Mouse (Mus musculus): ENCODE results near the gene Tcf3. TPM values are rescaled to one million over a fixed set of nuclear protein-coding genes. Genes with fewer than 3 reads are reported as not detected.

The Tcf3 gene
- total RNA-seq, 2 experiments from 2014 or later: 40.3 to 51.8 TPM

DNA sequence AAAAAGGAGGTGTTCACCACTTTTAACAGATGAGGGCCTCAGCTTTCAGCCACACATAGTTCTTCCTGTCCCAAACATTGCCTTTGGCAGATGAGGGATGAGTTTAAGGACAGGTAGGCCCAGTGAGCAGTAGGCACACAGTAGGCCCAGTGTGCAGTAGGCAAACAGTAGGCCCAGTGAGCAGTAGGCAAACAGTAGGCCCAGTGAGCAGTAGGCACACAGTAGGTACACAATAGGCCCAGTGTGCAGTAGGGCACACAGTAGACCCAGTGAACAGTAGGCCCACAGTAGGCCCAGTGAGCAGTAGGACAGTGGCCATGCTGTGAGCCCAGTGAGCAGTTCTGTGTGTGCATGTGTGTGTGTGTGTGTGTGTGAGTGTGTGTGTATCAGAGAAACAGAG, 6.6 kb upstream of the Tcf3 start:
- intact Hi-C loops (cut with DNase I): no loop called here
- no peak for DNase-seq

DNA sequence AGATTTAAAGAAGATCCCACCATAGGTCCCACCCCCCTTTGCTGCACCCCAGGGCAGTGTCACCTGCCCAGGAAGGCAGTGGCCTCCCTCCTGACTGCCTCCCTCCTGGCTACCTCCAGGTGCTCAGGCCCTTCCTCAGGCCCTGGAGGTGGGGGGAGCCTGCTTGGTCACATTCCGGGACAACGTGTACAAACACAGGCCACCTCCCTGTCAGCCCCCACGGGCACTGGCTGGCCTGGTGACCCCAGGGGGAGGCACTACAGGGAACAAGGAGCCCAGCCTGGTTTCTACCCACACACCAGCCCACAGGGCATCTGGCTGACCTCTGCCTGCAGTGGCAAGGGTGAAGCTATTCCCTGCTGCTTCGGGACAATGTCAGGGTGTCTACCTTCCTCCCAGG, 4.5 kb upstream of the Tcf3 start:
- intact Hi-C loops (cut with DNase I): loop anchor here (10.0 kb wide), 1 partner anchor 267 kb away; the partner anchor contains the start of genes Izumo4 and Mob3a
- no peak for DNase-seq

DNA sequence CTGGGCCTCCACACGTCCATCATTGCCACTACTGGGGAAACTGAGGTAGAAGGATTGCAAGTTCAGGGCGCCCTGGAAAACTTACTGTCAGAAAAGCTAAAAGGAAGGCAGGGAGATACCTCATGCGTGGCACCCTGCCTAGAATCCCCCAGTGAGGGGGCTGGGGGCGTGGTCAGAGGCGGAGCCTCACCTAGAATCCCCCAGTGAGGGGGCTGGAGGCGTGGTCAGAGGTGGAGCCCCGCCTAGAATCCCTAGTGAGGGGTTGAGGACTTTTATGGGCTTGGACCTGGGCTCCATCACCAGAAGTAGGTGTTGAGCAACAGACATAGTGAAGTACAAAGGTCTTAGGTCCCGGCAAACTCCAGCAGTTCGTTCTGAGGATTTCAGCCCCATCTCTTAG, 2.8 kb upstream of the Tcf3 start:
- intact Hi-C loops (cut with DNase I): loop anchor here (10.0 kb wide), 1 partner anchor 269 kb away; the partner anchor contains the start of genes Izumo4 and Mob3a
- DNase-seq: peak in 1 of 2 experiments; percentile 25

DNA sequence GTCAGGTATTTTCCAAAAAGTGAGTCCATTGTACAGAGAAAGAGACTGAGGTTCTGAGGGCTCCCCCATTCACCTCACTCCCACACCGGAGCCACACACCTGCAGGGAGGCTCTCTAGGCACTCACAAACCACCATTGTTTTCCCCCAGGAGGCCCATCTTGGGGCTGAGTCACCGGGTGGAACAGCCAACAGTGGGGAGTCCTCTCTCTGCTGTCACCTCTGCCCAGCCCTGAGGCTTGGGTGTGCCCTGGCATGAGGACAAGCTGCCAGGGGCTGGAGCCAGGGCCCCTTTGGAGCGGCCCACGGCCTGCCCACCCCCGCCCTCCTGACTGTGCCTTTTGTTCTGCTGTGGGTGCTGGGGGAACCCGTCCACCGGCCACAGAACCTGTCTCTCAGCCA, 2.3 kb upstream of the Tcf3 start:
- DNase-seq: no peak
- intact Hi-C loops (cut with DNase I): loop anchor here (10.0 kb wide), 1 partner anchor 269 kb away; the partner anchor contains the start of genes Izumo4 and Mob3a

DNA sequence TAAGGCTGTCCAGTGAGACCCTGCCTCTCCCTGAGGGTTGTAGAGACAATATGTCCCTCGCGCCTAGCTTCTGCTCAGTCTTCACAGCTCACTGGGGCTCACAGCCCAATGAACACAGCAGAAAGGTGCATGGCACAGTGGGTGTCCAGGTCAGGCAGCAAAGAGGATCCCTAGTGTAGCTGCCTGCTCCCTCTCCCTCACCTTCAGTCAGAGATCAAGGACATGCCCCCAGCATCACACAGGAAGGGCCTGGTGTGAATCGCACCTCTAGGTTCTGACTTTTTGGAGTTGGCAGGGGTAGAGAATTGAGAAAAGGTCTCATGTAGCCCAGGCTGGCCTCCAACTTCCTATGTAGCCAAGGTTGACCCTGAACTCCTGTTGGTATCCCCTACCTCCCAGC, 1.4 kb upstream of the Tcf3 start:
- intact Hi-C loops (cut with DNase I): loop anchor here (10.0 kb wide), 1 partner anchor 270 kb away; the partner anchor contains the start of genes Izumo4 and Mob3a
- DNase-seq: no peak

DNA sequence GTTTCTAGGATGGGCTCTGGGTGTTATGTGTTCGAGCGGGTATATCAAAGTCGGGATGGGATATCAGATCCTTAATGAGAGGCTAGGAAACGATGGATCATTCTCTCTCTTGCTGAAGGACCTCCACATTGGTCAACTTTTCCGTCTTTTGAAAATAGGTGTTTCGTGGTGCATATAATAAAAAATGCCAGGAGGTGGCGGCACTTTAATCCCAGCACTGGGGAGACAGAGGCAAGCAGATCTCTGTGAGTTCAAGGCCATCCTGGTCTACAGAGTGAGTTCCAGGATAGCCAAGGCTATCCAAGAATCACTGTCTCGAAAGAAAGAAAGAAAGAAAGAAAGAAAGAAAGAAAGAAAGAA, 766 bp upstream of the Tcf3 start:
- no peak for DNase-seq
- intact Hi-C loops (cut with DNase I): loop anchor here (10.0 kb wide), 1 partner anchor 271 kb away; the partner anchor contains the start of genes Izumo4 and Mob3a

DNA sequence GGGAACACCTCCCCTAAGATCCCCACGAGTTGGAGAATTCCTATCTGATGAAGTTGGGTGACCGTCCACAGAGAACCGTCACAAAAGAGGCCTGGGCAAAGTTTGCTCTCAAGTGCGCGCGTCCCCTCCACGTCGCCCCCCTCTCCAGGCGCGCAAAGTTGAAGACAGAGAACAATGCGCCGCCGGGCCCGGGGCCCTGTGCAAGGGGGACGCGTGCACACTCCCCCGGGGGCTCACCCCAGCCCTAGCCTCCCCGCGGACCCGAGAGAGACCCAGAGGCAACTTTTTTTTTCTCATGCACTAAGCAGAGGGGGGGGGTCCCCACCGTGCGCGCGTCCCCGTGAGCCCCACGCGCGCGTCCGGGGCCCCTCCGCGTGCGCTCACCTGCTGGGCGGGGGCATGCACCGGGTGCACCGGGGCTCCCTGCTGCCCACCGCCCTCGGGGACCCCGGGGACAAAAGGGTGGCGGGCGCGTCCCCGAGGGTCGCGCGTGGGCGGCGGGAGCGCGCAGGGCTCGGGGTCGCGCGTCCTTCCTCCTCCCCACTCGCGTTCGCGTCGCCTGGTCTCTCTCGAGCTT, 423 bp downstream of the Tcf3 start:
- DNase-seq: peak; percentile 49 to 59
- intact Hi-C loops (cut with DNase I): loop anchor here (10.0 kb wide), 1 partner anchor 272 kb away; the partner anchor contains the start of genes Izumo4 and Mob3a

DNA sequence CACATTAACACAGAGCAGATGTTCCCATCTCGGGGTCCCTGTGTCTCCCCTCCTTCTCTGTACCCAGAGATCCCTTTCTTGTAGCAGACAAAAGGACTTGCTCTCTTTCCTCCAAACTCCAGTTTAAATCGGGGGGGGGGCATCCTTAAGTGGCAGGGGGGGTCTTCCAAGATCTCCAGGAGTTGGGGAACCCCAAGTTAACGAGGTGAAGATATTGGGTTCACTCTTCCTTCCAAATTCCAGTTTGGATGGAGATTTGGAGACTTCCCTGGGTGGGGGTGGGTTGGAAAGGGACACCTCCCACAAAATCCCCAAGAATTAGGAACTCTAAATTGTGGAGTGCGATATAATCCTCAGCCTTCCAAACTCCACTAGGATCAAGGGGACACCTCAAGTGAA, 1.1 kb downstream of the Tcf3 start:
- intact Hi-C loops (cut with DNase I): loop anchor here (10.0 kb wide), 1 partner anchor 272 kb away; the partner anchor contains the start of genes Izumo4 and Mob3a
- no peak for DNase-seq

DNA sequence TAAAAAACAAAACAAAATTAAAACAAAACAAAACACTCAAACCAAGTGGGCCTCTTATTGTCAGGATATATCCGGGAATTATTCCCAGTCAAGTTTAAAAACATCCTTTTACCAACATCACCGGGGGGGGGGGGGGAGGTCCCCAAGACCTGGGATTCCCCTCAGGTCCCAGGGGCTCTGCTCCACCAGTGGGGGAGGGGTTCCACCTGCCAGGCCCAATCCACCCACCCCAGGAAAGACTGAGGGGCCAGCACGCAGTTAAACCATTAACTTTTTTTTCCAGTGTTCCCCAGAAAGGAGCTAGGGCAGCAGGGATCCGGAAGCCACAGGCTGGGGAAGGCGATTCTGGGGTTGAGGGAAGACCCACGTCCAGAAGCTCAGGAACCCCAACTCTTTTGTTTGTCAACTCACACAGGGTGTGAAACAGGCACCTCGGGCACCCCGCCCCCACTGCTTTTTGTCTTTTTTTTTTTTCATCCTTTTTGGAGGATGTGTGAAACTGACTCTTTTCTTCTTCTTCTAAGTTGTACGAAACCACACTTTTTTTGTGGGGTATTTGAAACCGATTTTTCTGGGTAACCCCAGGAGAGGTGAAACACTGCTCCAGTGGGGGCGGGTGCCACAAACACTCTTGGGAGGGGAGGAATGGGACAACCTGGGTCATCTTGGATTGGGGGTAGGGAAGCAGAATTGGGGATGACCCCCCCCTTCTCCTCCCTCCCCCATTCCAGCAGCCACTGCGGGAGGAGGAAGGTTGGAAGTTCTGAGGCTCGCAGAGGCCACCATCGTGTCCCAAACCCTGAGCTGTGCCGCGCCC, 1.7 kb downstream of the Tcf3 start:
- intact Hi-C loops (cut with DNase I): loop anchor here (10.0 kb wide), 1 partner anchor 273 kb away; the partner anchor contains the start of genes Izumo4 and Mob3a

DNA sequence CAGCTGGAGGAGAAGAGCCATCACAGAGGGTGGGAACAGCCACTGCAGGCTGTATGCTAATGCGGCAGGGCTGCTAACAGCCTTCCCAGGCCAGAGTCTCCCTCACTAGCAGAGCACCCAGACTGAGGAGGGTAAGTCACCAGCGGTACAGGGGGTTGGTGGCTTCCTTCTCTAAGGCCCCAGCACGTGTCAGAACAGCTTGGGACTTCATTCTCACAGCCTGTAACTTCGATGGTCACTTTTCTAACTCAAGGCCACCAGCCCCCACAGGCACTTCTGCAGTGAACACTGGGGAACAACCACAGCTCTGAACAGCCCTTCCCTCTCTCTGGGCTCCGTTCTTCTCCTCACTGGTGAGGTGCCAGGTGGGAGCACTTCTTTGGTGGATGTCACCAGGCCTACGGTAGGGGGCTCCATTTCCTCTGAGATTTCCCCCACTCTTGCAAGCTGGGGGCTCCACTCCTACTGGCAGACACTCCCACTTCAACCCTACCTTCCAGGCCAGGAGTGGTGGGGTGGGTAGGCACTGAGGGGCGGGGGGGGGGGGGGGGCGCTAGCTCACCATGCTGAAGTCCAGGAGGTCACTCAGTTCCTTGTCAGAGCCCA, 3.0 kb downstream of the Tcf3 start:
- no peak for DNase-seq
- intact Hi-C loops (cut with DNase I): loop anchor here (10.0 kb wide), 1 partner anchor 274 kb away; the partner anchor contains the start of genes Izumo4 and Mob3a

More for the DNA sequence above, 1.7 kb downstream of the Tcf3 start:
- peak; percentile 31 to 43 for DNase-seq

DNA sequence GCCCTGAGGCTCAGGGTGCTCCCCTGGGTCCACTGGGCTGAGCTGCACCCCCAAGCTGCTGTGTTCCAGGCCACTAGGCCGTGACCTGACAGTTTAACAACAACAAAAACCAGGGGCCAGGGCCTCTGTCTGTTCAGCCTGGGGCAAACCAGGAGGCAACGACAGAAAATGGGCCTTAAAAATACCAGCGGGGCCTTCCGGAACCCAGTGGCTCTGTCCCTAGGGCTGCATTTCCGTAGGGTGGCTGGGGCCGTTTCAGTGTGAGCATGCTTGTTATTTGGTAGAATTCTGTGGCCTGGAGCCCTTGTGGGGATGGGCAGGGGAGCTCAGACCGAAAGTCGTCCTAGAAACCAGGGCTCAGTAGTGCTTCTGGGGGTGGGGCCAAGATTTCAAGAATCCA, 3.6 kb downstream of the Tcf3 start:
- intact Hi-C loops (cut with DNase I): loop anchor here (10.0 kb wide), 1 partner anchor 275 kb away; the partner anchor contains the start of genes Izumo4 and Mob3a
- no peak for DNase-seq

DNA sequence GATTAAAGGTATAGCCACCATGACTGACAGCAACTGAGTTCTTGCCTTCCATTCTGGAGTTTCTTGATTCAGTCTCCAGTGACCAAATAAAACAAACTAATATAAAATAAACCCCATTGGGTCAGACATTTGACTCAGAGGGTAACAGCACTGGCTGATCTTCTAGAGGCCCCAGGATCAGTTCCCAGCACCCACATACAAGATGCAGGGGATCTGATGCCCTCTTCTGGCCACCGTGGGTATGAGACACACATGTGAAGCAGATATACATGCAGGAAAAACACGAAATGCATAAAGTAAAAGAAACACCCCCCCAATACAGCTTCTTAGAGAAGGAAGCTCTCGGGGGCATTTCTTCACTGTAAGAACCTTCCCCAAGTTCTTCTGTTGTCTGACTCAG, 8.4 kb downstream of the Tcf3 start:
- intact Hi-C loops (cut with DNase I): no loop called here
- DNase-seq: no peak

DNA sequence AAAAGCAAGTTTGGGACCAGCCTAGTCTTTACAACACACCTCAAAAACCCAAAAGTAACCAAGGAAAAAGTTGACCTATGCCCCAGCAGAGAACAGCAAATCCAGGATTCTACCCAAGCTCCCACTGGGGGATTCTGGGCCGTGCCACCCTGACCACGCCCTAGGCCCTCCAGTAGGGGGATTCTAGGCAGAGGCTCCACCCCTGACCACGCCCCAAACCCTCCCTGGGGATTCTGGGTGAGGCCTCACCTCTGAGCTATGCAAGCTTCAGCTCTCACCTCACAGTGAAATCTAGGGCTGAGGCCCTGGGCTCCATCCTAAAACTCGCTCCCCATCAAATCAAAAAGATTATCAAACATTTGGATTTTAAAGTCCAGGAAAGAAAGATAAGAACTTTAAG, 9.9 kb downstream of the Tcf3 start:
- no peak for DNase-seq
- intact Hi-C loops (cut with DNase I): no loop called here

DNA sequence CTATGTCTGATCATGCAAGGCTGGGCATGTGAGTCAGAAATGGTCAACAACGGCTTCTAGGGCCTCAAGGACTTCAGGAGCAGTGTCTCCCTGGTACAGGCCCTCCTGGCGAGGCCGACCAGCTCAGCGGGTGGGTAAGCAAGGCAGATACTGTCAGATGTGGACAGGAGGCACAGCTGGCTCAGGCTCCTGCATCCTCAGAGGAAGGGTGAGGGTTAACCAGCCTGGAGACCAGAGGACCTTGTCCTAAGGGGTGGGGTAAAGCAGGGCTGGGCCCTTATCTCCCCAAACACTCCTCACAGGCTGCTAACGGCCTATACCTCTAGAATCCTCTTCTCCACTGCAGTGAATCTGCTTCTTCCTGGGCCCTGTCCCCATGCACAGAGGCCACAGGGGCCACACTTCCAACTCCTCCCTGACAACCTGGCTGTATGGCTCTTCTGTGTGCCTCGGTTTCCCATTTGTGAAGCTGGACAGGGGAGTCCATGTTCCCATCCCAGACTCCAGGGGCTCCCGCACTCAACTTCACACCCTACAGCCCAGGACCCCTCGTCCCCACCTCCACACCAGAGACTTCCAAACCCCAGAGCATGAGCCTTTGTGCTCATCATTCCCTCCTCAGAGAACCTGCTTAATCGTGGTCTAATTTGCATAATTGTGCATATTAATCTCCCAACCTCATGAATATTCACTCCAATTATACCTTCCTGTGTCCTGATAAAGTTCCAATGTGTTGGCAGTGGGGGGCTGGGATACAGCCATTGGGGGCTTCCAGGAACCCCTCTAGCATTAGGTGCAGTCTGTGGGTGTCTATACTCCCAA, 11.6 kb downstream of the Tcf3 start:
- no peak for DNase-seq
- intact Hi-C loops (cut with DNase I): no loop called here

DNA sequence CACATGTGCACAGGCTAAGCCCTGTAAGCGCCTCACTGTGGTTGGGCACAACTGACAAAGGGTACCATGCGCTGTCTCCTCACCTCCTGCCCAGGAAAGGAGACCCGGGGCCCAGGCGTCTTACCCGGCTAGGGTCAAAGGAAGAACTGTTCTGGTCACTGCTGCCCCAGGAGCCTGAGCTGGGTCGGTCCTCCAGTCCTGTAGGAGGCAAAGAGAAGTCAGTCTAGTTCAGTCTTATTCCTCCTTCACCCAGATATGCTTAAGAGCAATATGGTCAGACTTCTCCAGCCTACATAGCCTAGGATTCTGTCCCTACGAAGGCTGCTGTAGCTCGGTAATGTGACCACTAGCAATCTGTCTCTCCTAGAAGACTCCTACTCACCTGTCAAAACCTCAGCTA, 12.2 kb downstream of the Tcf3 start:
- intact Hi-C loops (cut with DNase I): no loop called here

DNA sequence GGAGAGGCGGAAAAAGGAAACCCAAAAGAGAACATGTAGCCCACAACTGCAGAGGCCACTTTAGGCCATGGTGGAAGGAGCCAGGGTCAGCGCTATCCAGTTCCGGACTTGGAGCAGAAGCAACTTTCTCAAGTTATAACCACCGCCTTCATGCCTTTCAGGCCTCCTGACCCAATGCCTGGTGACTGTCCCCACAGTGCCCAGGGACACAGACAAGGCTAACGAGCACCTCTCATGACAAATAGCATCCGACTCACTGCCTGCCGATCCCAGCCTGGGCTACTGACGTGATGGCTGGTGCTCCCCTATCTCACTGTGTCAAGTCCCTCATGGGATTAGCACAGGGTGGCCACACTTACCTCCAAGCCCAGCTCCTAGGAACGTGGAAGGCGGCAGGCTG, 12.7 kb downstream of the Tcf3 start:
- intact Hi-C loops (cut with DNase I): no loop called here
- no peak for DNase-seq

More for the DNA sequence above, 12.2 kb downstream of the Tcf3 start:
- DNase-seq: no peak

DNA sequence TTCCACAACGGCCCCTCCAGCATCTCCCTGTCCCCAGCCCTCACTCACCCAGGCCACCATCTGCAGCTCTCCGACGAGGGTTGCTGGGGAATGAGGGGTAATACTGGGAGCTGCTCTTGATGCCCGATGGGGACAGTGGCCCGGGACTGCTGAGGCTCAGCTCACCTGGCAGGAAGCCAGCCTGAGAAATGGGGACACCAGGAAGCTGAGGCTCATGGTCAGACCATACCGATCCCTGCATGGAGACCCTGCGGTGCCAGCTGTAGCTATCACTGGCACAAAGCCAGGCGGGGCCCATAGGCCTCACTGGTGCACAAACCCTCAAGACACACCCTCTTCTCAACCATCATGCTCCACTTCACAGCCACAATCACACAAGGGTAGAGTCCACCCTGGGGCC, 14.0 kb downstream of the Tcf3 start:
- intact Hi-C loops (cut with DNase I): no loop called here
- DNase-seq: no peak

DNA sequence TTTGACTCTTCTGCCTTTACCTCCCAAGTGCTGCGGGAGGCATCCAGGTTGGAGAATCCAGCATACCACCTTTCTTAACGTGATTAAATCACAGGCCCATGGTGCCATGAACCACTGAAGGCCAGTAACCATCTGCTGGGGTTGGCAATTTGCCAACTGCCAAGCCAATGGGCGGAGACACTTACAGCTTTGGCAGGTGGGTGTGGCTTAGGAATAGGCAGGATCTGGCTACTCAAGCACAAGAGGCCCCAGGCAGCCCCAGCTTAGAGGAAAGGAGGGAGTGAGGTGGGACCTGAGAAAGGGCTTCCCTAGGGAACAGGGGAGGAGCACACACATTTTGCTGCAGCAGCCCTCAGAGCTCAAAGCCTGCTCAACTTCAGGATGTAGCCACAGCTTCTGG, 15.1 kb downstream of the Tcf3 start:
- intact Hi-C loops (cut with DNase I): no loop called here
- DNase-seq: peak in 1 of 2 experiments; percentile 40

DNA sequence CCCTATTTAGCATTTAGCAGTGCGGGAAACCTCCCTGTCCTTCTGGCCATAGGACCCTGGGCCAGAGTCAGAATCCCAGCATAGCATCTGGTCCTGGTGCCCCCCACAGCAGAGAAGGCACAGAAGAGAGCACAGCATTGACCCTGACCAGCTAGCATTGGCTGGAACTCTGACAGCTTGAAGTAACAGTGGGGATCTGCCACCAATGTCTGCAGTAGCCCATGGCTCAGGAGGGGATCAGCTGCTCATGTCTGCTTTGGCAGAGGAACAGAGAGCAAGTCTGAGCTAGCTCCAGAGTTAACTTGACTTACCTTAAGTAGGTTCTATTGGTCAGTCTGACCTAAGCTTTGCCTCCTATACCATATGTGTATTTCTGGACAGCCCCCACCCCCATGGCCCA, 15.6 kb downstream of the Tcf3 start:
- DNase-seq: no peak
- intact Hi-C loops (cut with DNase I): no loop called here

DNA sequence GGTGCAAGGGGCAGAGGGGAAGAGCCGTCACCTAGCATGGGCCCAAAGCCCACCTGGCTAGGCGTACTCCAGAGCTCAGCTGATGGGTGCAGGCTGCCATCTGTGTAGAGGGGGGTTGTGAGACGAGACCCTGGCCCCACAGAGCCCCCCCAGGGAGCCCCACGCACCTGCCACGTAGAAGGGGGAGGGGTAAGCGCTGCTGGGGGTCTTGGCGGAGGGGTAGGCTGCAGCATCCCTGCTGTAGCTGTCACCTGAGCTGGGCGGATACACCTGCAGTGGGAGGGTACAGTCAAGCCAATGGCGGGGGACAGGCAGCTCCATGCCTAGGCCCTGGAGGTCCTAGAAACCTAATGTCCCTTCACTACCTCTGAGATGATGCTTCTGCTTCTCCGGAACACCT, 16.1 kb downstream of the Tcf3 start:
- intact Hi-C loops (cut with DNase I): no loop called here

More for the DNA sequence above, 16.1 kb downstream of the Tcf3 start:
- no peak for DNase-seq

Measured in heart, postnatal 10 days (tissue).